Mouse (Mus musculus): ENCODE measurements around the gene Smg1. TPM values are rescaled to one million over a fixed set of nuclear protein-coding genes. Genes with fewer than 3 reads are reported as not detected.

Gene Smg1
- 5.5 and 9.5 TPM in 2 replicates for polyA plus RNA-seq (2021; fragmentation: Nextera tagmentation)
- long read RNA-seq, experiment 1, partial matches to known transcripts: 31 of 50 reads
- long read RNA-seq, experiment 1, other reads (novel, unspliced or antisense): 18 of 50 reads
- long read RNA-seq, experiment 2, partial matches to known transcripts: 8 of 20 reads
- long read RNA-seq, experiment 2, other reads (novel, unspliced or antisense): 12 of 20 reads

DNA sequence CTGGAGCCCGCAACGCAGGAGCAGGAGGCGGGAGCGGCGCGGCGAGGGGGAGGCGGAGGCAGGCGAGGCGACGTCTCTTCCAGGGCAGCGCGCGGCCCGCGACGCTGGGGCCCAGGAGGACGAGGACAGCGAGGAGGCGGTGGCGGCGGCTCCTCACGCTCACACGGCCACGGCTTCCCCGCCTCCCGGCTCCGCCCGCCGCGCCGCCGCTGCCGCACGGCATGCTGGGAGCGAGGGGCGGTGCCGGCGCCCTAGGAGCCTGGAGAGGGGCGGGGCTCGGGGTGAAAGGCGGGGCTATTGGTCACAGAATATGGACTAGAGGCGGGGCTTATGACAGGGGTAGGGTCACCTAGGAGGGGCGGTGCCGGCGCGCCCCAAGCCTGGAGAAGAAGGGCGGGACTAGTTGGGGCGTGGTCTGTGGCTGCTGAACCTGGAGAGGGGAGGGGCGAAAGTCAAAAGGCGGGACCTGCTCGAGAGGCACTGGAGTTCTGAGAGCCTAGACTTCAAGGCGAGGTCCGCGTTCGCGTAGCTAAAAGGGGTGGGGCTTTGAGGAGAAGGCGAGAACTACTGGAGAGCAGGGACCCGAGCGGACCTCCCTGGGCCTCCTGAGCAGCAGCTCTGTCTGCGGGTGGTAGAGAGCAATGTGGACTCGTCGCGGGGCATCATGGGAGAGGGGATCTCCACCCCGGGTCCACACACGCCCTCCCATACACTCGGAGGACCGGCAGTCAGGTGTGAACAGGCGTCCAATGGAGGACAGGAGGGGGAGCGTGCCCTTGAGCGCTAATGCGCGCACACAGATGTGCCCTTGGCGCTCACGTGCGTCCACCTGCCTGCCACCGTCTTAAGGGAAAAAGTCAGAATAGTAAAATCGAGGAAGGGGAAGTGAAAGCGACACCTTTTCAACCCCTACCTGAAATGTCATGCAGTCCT, at the start of gene Smg1:
TSS of gene Smg1 (minus strand) at position 218 of the 933 bp plus-strand sequence.

DNA sequence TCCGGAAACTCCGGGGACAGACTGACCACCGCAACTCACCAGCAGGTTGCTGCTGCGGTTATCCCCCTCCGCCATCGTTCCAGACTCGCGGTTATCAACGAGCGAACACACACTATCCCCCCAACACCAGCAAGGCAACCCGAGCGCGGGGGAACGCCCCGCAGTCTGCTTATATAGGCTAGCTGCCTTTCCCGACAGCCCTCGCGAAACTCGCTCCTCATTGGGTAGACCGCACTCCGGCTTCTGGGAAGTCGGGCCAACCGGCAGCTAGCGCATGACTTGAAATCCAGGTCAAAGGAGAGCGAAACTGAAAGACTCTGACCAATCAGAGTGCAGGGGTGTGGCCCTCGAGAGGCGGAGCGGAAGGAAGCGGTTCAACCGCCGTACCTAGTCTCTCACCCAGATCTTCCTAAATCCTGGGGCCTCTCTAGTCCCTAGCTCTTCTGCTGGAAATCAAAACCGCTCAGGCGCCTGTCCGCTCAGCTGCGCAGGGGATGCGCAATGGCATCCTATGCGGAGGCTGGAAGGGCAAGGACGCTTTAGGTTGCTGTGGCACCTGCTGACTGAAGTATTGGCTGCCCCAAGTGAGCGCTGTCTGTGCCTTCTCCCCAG, 113.9 kb downstream of the Smg1 start, which contains the start of gene Arl6ip1:
TSS of gene Arl6ip1 (minus strand) at position 233 of the 612 bp plus-strand sequence.

DNA sequence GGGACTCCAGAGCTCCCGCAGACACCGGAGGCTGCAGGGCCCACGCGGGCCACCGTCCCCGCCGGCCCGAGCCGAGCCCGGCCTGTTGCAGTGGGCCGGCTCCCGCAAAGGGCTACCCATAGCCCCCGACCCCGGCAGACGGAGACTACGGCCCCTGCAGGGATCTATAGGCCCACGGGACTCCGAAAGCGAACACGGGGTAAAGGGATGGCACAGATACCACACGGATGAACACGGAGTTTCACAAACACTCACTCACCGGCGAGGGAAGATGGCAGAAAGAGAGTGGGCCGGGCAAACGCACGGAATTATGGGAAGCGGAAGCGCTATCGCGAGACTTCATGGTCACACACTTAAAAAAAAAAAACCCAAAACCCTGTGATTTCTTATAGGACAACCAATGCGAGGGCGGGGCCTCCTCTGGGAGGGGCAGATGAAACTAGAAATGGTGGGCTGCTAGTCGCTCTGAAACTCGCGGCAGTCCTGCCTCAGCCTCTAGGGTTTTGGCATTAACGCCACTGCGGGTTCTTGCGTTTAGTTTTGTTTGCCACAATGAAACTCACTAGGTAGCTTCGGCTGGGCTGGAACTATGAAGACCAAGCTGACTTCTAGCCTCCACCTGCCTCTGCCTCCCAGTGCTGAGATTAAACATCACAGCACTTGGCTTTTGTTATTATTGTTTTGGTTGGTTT, 127.4 kb downstream of the Smg1 start, which contains the start of gene Rps15a:
TSS of gene Rps15a (minus strand) at position 312 of the 692 bp plus-strand sequence.

Other genes with a start within 250 kb of the Smg1 start
- 1,476 and 1,641 TPM in 2 replicates for gene Rps15a, start 127.5 kb downstream of the Smg1 start, polyA plus RNA-seq (2021; fragmentation: Nextera tagmentation)
- 309 and 544 TPM in 2 replicates for gene Arl6ip1, start 114.0 kb downstream of the Smg1 start, polyA plus RNA-seq (2021; fragmentation: Nextera tagmentation)
- gene Syt17, start 204.6 kb upstream of the Smg1 start, polyA plus RNA-seq (2021; fragmentation: Nextera tagmentation): 30.6 and 34.6 TPM in 2 replicates
- 0.29 and 0.49 TPM in 2 replicates for gene Itpripl2, start 248.3 kb upstream of the Smg1 start, polyA plus RNA-seq (2021; fragmentation: Nextera tagmentation)